Mouse (Mus musculus): ENCODE results near the gene Hoxb9. TPM values are rescaled to one million over a fixed set of nuclear protein-coding genes. Genes with fewer than 3 reads are reported as not detected.

Hoxb9 gene
- under 1 TPM; 0.09 TPM for total RNA-seq (2021)
- long read RNA-seq, experiment 1, result 0 reads
- long read RNA-seq, experiment 2, result 0 reads

- no peak for DNase-seq (ENCODE audit: low spot score)
These were observed at the start of gene Hoxb9 for GRCm38 (mm10) chr11:96270996-96271540. TSS of gene Hoxb9 (plus strand) at chr11:96271457.

DNA sequence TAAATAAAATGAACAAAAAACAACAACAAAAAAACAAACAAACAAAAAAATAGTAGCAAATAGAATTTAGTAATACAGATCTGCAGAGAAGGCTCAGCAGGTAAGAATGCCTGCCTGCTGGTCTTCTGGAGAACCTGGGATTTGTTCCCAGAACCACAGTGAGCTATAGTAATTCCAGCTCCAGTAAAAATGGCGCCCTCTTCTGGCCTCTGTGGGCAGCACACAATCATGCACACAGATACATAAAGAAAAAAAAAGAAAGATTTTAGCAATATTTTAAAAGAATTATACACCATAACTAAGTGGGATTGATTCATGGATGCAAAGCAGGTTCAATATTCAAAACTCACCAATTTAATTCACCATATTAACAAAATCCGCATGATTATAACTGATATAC lies 47.4 kb upstream of the Hoxb9 start:
- DNase-seq (ENCODE audit: low spot score), result no peak

- no peak for DNase-seq (ENCODE audit: low spot score)
These were observed 43.6 kb upstream of the Hoxb9 start for GRCm38 (mm10) chr11:96227676-96228075.

DNA sequence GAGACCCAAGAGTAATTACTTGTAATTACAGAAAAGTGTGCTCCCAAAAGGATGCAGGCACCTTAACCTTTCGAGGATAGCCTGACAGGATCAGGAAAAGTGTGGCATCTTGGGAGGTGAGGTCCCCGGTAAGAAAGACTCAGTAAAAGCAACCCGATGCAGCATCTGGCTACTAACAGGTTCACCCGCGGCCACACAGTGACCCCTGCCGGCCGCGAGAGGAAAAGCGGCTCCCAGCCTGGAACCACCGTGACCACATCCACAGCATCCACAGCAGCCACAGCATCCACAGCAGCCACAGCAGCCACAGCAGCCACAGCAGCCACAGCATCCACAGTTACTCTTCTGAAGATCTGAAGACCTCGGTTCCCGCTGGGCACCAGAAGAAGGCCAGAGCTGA lies 36.4 kb upstream of the Hoxb9 start:
- peak; percentile 12 for DNase-seq (ENCODE audit: low spot score)

DNA sequence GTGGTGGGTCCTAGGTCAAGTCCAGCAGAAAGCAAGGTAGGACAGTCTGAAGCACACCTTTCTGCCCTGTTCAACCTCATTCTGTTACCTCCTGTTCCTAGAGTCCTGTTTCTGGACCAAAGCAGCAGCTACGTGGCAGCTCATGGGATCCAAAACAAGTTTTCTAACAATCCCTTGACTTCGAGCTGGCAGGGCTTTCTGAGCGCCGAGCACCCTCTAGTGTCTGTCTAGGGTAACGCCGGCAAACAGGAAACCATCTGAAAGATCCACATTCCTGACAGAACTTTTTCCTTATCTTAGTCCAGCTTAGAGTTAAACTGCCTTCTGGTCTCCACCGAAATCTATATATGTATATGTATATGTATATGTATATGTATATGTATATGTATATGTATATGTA lies 31.0 kb upstream of the Hoxb9 start:
- peak; percentile 19 for DNase-seq (ENCODE audit: low spot score)

DNA sequence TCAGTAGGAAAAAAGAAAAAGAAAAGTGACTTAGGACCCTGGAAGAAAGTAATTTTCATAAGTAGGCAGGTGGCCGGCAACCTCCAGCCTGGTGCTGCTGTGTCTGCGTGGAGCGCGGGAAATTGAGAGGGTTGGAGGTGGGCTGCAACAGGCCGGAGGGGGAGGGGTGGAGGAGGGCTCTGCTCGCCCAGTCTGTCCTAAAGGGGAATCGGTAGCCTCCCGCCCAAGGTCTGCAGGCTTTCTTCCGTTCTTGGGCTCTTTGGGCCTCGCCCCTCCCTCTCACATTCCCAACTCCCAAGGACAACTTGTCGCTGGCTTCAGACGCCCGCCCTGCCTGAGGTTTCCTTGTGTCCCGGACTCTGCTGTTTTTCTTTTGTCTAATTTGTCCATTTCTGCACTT lies 20.4 kb upstream of the Hoxb9 start:
- DNase-seq (ENCODE audit: low spot score), result no peak

GRCm38 (mm10) chr11:96251480-96252031 lies 19.7 kb upstream of the Hoxb9 start:
- DNase-seq (ENCODE audit: low spot score), result no peak

DNA sequence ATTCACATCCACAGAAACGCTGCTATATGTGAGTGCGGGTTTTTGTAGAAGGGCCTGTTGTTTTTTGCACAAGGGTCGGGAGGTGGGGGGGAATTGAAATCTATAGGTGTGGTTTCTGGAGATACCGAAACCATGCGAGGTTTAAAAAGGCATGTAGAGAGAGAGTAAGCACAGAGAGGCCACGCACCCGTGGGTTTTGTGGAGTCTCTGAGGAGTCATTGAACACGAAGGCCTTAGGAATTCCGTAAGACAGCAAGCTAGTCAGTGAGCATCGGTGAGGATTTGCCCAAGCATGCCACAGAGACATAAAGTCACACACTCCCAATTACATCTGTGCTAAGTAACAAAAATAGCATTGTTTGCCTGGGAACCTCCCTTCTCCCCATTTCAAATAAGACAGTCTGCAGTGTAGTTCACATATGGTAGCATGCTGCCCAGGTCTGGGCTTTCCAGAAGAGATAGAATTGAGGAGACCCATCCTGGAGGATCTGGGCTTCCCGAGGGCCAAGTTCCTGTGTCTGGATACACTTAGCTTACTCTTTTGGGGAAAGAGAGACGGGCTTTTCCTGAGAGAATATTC lies 18.6 kb upstream of the Hoxb9 start:
- DNase-seq (ENCODE audit: low spot score), result no peak

- DNase-seq (ENCODE audit: low spot score), result no peak
These were observed 17.0 kb upstream of the Hoxb9 start for GRCm38 (mm10) chr11:96254221-96254620.

GRCm38 (mm10) chr11:96255111-96255995 lies 15.9 kb upstream of the Hoxb9 start:
- DNase-seq (ENCODE audit: low spot score), result no peak

GRCm38 (mm10) chr11:96255996-96256445 lies 15.2 kb upstream of the Hoxb9 start:
- DNase-seq (ENCODE audit: low spot score), result no peak

DNA sequence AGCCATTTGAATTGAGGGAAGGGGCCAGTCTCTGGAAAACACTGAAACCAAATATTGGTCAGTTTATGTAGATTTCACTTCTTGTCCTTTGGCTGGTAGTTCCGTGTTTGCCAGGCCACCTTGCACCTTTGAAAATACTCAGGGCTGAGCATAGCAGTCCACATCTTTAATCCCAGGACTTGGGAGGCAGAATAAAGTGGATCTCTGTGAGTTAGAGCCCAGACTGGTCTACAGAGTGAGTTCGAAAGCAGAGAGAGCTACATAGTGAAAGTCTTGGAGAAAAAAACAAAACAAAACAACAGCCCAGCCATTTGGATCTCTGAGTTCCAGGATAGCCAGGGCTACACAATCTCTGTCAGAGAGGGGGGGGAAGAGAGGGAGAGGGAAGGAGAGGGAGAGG lies 14.1 kb upstream of the Hoxb9 start:
- no peak for DNase-seq (ENCODE audit: low spot score)

DNA sequence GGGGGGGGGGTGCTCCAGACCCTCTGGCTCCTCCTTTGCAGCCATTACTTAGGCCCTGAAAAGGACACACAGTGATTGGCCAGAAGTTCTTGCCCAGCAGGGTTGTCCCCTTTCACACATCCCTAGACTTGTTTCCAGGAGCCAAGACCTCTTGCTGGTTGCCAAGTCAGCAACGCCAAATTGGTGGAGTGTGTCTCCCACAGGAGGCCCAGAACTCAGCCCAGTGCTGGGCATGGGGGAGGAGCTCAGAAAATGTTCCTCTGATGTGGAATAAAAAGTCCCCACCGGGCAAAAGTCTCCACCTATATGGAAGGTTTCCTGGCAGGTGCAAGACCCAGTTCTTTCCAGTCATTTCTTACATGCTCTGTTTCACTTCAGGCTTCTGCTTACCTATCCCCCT lies 12.2 kb upstream of the Hoxb9 start:
- no peak for DNase-seq (ENCODE audit: low spot score)

DNA sequence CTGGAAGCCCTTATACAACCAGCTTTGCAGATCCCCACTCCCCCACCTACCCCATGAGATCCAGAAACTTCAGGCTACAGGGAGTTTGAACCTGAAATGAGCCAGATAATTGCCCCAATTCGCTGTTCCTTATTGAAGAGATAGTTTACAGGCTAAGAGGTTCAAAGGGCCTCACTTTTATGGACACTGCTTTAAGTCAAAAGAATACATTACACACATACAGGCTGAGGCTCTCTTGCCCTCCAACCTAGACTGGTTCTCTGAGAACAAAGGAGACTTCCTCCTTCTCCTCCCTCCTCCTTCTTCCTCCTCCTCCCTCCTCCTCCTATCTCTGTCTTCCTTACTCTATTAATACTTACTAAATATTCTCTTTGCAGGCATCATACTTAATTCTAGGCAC lies 11.7 kb upstream of the Hoxb9 start:
- DNase-seq (ENCODE audit: low spot score), result no peak

DNA sequence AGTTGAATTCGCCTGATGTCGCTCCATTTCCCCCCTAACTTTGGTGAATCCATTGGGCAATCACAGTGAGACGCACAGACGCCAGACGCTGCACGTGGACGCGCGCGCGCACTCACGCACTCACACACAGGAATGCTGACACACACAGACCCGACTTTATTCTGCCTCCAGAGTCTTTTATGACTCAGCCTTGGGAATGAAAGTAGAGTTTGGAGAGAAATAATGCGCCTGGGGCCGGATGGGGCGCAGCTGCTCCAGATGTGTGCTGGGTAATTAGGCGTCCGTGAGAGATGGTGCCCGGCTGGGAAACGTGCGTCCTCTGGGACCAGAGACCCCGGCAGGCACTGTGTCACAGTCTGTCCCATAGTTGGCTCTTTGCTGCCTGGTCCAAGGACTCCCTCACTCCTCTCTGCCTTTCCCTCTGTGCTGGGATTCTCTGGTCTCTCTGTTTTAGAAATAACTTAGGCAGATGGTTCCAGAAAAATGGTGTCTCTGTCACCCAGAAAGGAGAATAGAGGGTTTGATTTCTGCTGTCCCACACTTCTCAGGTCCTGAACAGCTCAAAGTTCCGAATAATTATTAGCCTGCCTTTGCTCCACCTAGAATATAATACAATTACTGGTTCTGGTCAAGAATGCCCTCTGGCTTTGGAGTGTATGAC lies 10.8 kb upstream of the Hoxb9 start:
- DNase-seq (ENCODE audit: low spot score), result no peak

DNA sequence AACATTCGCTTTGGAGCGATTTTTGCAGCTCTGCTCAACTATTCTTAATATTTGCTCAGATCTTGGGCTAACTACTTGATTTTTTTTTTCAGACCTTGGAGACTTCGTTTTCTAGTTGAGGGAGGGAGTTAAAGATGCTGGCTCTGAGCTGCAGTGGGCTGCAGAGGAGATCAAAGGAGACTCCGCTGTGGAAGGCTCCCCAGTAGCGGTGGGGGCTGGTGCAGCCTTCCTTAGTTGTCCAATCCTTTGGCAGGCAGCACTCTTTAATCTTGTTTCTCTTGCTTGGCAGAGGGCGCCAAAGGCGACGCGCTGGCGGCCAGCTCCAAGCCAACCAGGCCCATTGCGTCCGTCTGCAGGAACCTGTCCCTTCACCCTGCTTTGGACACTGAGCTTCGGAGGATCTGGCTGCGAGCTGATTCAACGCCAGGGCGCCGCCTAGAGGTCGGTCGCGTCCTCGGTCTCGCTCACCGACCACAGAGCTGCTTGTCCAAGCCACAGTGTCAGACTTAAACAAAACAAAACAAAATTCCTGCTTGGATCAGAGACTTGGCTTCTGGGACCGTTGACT lies 9.8 kb upstream of the Hoxb9 start:
- no peak for DNase-seq (ENCODE audit: low spot score)

- DNase-seq (ENCODE audit: low spot score), result no peak
These were observed 8.9 kb upstream of the Hoxb9 start for GRCm38 (mm10) chr11:96262262-96262830.

DNA sequence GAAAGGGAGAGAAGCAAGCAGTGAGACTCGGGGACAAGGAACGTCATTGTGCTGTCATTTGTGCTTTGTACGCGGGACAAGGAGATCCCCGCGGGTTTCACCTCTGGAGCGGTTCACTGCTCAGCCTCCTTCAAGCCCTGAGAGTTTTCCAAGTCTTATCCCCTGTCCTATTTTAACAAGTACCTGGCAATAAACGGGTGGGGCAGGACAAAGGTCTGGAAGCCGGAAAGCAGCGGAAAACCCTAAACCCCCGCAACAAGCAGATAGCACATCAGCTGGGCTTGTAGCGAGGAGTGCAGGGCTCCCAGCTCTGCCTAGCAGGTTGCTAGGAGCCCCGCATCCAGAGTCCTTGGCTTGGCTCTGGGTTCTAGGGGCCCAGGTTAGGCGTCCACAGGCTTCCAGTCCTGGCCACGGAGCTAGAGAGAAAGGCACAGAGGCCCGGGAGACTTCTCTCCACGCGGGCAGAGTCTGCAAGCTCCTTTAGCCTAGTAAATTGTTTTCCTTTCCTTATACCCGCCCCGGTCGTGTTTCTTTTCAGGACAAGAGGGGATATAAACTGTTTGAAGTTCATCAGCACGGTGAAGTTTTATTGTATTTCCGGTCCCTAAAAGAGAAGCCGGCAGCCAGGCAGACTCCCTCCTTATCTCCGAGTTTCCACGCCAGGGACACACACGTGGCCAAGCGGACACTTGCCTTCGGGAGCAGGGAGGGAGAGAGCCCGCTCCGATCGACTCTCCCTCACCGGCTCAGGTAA lies 7.4 kb upstream of the Hoxb9 start:
- DNase-seq (ENCODE audit: low spot score), result no peak

DNA sequence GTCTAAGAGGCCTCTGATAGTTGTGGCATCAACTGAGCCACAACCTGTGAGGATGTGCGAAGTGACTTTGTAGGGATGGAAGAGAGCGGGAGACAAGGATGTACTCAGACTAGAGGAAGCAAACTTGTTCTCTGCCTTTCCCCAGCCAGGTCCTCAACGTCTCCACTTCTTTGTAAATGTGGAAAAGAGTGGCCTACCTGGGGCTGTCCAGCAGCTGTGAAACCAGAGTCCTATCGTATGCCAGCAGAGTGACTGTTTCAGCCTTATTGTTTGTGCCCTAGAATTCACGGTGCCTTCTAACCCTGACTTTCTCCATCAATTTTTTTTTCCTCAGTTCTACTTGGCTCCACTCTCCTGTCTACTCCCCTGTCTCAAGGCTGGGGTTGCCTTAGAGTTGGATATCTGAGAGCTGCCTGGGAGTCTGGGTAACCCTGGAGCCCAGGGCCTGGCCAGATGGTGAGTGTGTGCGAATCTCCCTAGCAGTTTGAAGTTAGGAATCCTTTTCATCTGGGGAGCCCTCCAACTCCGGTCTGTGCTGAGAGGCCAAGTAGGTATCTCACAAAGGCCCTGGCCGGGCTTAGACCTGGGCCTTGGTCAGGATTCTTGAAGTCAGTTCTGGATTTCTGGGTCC lies 6.8 kb upstream of the Hoxb9 start:
- no peak for DNase-seq (ENCODE audit: low spot score)

DNA sequence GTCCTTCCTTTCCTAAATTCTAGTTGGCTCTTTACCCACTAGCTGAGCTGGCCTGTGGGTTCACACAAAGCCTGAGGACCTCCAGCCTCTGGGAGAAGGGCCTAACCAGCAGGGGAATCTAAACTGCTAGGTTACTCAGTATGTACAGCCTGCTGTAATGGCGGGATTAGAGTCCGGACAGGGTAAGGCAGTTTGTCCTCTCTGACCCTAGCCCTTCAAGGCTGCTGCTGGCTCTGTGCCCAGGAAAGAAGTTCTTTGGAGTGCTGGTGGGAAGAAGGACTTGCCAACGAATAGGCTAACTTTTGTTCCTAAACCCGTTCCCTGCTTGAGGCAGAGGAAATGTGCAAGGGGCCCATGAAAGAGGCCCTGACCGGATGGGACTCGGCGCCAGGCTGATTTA lies 5.3 kb upstream of the Hoxb9 start:
- DNase-seq (ENCODE audit: low spot score), result no peak

Data from gastrocnemius, adult 18-20 months (tissue).